Mouse (Mus musculus) lung, adult 2 months (tissue): ENCODE measurements around the gene Morf4l1.

Experiments used
- CTCF ChIP-seq: fragments of 200-500 bp; IDR thresholded peaks from 2 replicates; pipeline ENCODE4 v1.5.1; 2011; ENCODE audit warnings: mild to moderate bottlenecking, low read length, control low read depth; ENCODE audit not compliant: insufficient read depth
- POLR2A ChIP-seq: fragments of 200-500 bp; IDR thresholded peaks from 2 replicates; pipeline ENCODE4 v1.6.1; 2011; ENCODE audit warnings: low read depth, mild to moderate bottlenecking, control low read depth, low read length, borderline replicate concordance; ENCODE audit errors: extremely low read depth

DNA sequence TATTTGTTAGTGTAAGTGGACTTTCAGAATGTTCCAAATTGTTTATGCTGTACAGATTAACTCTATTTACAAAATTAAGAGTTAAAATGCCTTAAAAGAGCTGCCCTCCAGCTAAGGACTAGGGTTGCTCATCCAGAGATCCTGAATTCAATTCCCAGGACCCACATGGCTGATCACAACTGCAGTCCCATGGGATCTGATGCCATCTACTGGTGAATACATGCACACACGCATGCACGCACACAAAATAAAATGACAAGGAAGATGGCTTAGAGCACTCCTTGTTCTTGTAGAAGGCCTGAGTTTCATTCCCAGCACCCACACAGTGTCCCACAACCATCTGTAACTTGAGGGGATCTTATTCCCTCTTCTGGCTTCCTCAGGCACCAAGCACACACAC lies 13.8 kb downstream of the Morf4l1 start:
- TF ChIP-seq POLR2A (no peak), CTCF (peak; percentile 47)
